Mouse (Mus musculus): Measurements from ENCODE around the gene Rmi2. TPM values are rescaled to one million over a fixed set of nuclear protein-coding genes. Genes with fewer than 3 reads are reported as not detected.
"Not testable (repeated sequence)": the region's sequence is repeated elsewhere in the genome, so short reads cannot be mapped to it uniquely, and the experiment has no call there.

Gene Rmi2
- 0.16 and 0.19 TPM in 2 replicates for polyA plus RNA-seq (2012; rRNA removed)

DNA sequence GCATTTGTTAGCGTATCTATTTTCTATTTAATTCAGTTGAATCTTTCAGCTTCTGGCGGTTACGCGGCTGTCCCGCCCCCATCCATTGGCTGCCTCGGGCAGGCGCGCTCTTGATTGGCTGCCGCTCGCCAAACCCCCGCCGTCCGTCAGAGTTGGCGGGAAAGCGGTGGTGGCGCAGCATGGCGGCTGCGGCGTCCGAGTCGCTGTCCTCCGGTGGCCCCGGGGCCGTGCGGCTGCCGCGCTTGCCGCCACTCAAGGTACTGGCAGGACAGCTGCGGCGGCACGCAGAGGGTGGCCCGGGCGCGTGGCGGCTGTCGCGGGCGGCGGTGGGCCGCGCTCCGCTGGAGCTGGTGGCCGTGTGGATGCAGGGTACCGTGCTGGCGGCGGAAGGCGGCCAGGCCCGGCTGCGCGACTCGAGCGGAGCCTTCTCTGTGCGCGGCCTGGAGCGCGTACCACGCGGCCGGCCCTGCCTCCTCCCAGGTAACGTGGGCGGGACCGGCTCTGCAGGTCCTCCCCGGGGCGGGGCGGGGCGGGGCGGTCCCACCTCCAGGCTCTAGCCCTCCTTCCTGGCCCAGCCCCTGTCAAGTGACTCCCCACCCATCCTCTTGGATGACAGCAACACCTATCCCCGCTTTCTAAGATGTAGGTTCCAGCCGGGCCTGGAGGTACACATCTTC is at the start of gene Rmi2:
Gene Rmi2, plus strand, starts transcription at position 149 of the 677 bp plus-strand sequence.
- DNase-seq (ENCODE audit: extremely low spot score in 1 of 2, low spot score in 1 of 2): peak; percentile 41 to 80

GRCm38 (mm10) chr16:10785371-10786231 is 49.3 kb upstream of the Rmi2 start, which contains the start of gene Socs1:
TSS of gene Socs1 (minus strand) at chr16:10785536.
- peak; percentile 48 to 76 for DNase-seq (ENCODE audit: extremely low spot score in 1 of 2, low spot score in 1 of 2)

- peak; percentile 71 to 91 for DNase-seq (ENCODE audit: extremely low spot score in 1 of 2, low spot score in 1 of 2)
These were observed 48.6 kb upstream of the Rmi2 start for GRCm38 (mm10) chr16:10786288-10786687.

DNA sequence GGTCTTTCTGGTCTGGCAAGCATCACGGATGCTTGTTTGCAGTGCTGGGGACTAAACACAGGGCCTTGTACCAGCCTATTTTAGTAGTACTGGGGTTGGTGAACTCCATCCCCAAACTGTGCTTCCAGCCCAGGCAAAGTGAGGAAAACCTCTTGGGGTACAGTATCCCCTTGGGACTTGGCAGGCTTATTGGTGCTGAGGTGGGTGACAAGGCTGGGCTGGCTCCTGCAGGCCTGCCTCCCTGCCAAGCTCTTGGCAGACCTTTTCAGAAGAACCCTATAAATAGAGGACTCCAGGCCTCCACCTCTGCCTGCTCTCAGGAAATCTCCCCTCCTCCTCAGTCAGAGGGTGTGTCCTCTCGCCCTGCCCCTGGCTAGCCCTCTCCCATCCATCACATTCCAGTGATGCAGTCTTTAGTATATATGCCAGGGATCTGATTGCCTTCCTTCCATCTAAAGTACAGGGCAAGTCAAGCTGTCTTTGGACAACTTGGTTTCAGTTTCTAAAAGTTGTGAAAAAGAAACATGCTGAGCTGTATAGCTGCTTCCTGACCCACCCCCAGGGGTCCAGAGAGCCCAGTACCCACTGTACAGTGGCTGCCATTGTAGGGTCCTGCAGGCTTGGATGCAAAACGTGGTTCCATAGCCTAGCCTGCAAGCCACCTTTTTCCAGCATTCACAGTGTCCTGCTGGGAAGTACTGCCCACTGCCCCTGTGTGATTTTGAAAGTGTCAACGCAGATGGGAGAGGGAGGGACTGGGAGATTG is 47.9 kb upstream of the Rmi2 start:
- no peak for DNase-seq (ENCODE audit: extremely low spot score in 1 of 2, low spot score in 1 of 2)

DNA sequence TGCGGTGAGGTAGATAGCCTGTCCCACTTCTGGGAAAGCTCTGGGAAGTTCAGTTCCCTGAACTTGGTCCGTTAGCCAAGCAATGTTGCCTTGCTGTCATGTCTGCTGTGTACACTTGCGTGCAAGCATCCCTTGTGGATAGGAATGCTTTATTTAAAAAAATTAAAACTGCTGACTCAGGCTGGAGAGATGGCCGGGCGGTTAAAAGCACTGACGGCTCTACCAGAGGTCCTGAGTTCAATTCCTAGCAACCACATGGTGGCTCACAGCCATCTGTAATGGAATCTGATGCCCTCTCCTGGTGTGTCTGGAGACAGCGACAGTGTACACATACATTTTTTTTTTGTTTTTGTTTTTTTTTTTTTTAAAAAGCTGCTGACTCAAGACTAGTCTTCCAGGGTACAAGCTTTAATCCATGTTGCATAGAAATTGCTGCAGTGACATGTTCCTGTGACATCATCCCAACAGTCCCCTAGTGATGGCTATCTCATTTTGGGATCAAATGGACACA is 47.3 kb upstream of the Rmi2 start:
- DNase-seq (ENCODE audit: extremely low spot score in 1 of 2, low spot score in 1 of 2): no peak

DNA sequence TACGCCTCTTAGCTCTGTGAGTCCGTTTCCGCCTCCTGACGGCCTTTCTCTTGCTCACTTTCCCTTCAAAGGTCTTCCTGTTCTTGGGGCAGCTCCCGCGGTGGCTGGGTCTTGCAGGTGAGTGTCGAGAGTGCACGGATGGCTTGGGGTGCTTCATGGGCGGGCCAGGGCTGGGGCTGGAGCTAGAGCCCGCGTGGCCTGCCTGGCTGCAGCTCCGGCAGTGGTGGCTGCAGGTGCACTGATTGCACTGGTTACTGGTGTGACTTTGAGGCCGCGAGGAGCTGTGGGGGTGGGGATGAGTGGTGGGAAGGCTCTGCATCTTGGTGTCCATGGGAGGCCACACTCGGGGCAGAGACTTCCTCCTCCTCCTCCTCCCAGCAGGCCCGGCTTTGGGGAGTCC is 46.6 kb upstream of the Rmi2 start, which contains the start of gene Tnp2:
Gene Tnp2, minus strand, starts transcription at position 390 of the 400 bp plus-strand sequence.
- DNase-seq (ENCODE audit: extremely low spot score in 1 of 2, low spot score in 1 of 2): no peak

GRCm38 (mm10) chr16:10788866-10789265 is 46.0 kb upstream of the Rmi2 start:
- no peak for DNase-seq (ENCODE audit: extremely low spot score in 1 of 2, low spot score in 1 of 2)

DNA sequence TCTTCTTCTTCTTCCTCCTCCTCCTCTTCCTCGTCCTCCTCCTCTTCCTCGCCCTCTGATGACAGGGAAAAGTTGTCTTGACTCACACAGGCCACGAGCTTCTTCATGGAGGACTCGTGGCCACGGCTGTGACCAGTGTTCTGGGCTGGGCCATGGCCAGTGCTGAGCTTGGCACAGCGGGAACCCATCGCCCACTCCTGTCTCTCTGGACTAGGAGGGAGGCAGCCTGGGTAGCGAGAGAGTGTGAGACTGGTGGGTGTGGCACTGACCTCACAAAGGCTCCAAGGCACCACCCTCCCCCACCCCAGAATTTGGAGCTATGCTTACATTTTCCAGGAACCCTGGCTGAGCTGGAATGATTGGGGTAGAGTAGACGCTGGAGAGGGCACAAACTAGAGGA is 44.2 kb upstream of the Rmi2 start, which contains the start of gene Prm3:
Gene Prm3, minus strand, starts transcription at position 213 of the 400 bp plus-strand sequence.
- DNase-seq (ENCODE audit: extremely low spot score in 1 of 2, low spot score in 1 of 2): no peak

GRCm38 (mm10) chr16:10796034-10796433 is 38.8 kb upstream of the Rmi2 start, which contains the start of gene Prm2:
TSS of gene Prm2 (minus strand) at chr16:10796134.
- no peak for DNase-seq (ENCODE audit: extremely low spot score in 1 of 2, low spot score in 1 of 2)

GRCm38 (mm10) chr16:10802420-10802819 is 32.4 kb upstream of the Rmi2 start:
- DNase-seq (ENCODE audit: extremely low spot score in 1 of 2, low spot score in 1 of 2): not testable (repeated sequence)

GRCm38 (mm10) chr16:10805789-10806527 is 28.9 kb upstream of the Rmi2 start, which contains the start of gene Prm1:
TSS of gene Prm1 (minus strand) at chr16:10805839.
- no peak for DNase-seq (ENCODE audit: extremely low spot score in 1 of 2, low spot score in 1 of 2)

DNA sequence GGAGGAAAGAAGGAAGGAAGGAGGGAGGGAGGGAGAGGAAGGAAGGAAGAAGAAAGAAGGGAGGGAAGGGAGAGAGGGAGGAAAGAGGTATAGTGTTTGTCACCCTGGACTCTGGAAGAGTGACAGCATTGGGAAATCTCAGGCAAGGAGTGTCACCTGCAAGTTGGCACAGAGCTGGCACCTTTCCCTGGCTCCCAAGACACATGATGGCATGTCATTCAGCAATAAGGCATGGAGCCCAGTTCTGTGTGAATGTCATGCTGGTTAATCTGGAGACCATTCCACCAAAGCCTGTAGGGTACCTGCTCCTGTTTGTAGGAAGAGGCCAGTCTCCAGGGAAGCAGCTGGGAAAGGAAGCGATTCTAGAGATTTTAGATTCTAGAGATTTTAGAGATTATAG is 24.5 kb upstream of the Rmi2 start:
- DNase-seq (ENCODE audit: extremely low spot score in 1 of 2, low spot score in 1 of 2): no peak

DNA sequence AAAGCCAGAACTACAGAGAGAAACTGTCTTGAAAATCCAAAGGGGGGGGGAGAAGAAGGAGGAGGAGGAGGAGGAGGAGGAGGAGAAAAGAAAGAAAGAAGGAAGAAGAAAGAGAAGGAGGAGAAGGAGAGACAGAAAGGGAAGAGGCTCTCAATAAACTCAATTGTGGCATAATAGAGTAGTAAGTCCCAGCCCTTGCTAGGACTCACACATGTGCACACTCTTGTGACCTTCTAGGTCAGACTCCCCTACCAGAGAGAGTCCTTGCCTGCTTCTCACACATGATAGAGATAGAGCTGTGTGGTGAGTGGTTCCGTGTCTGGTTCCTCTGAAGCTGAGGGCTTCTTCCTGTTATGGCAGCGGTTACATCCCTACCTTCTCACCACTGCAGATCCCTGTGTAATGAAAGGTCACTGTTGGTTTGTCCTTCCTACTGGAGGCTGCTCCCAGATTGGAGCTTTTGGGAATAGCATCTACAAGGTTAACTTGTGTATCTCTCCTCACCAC is 21.9 kb upstream of the Rmi2 start, which contains the start of gene Gm11172:
Gene Gm11172, plus strand, starts transcription at position 51 of the 507 bp plus-strand sequence.
- no peak for DNase-seq (ENCODE audit: extremely low spot score in 1 of 2, low spot score in 1 of 2)

- DNase-seq (ENCODE audit: extremely low spot score in 1 of 2, low spot score in 1 of 2): no peak
These were observed 21.1 kb upstream of the Rmi2 start for GRCm38 (mm10) chr16:10813726-10814125.

- no peak for DNase-seq (ENCODE audit: extremely low spot score in 1 of 2, low spot score in 1 of 2)
These were observed 20.0 kb upstream of the Rmi2 start for GRCm38 (mm10) chr16:10814864-10815263.

- DNase-seq (ENCODE audit: extremely low spot score in 1 of 2, low spot score in 1 of 2): no peak
These were observed 16.2 kb upstream of the Rmi2 start for GRCm38 (mm10) chr16:10818579-10819135.

GRCm38 (mm10) chr16:10819966-10820365 is 14.9 kb upstream of the Rmi2 start:
- no peak for DNase-seq (ENCODE audit: extremely low spot score in 1 of 2, low spot score in 1 of 2)

DNA sequence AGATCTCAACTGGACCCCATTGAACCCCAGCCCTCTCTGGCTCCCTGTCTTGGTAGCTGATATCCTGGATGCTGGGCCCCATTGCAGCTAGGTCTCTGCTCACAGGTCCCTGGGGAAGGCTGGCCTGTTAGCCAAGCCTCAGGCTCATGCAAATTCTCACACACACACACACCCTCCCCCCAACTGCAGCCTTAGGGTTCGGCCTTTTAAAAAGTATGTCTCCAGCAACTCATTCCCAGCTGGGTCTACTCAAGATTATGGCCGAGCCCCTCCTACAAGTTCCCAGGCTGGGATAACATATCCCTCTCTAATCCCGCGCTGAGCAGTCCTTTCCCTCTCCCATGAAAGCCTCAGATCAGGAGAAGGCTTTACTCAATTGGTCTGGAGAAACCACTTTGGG is 13.5 kb upstream of the Rmi2 start:
- DNase-seq (ENCODE audit: extremely low spot score in 1 of 2, low spot score in 1 of 2): no peak

- no peak for DNase-seq (ENCODE audit: extremely low spot score in 1 of 2, low spot score in 1 of 2)
These were observed 10.3 kb upstream of the Rmi2 start for GRCm38 (mm10) chr16:10824536-10824935.

All from frontal cortex, adult 2 months (tissue).